Comparison of ENCODE assay signal across 8 mouse cellular contexts in genomic region chr15:100038470-100038971, GRCm38 (mm10). TPM values are rescaled to one million over a fixed set of nuclear protein-coding genes. Genes with fewer than 3 reads are reported as not detected.
DNase-seq lines count a peak whose midpoint lies in the region; ATAC-seq lines count a peak whose summit lies in the region.

Gene Dip2b, plus strand, starts transcription at chr15:100038664.

- H3K9ac ChIP-seq in hindbrain, embryonic 15.5 days, result peak within 1 kb of the TSS; percentile 99

- peak within 1 kb of the TSS; percentile 55 for H3K4me2 ChIP-seq in hindbrain, embryonic 15.5 days

- H3K4me1 ChIP-seq in hindbrain, embryonic 15.5 days (replicated peaks), result peaks cover 35% of the 10 kb centered on the region

- no peaks in the 10 kb centered on the region for H3K36me3 ChIP-seq in hindbrain, embryonic 15.5 days

- ATAC-seq in hindbrain, embryonic 15.5 days (ENCODE audit: low FRiP score, low read depth), result peak; percentile 91

- H3K9me3 ChIP-seq in hindbrain, embryonic 15.5 days, result no peaks in the 10 kb centered on the region

- H3K27ac ChIP-seq in hindbrain, embryonic 15.5 days (replicated peaks), result peak within 1 kb of the TSS; percentile 100

- H3K27me3 ChIP-seq in hindbrain, embryonic 15.5 days, result no peaks in the 10 kb centered on the region

- WGBS in hindbrain, embryonic 15.5 days, result under 1% methylated on average over 46 of the region's 68 CpGs

- peak; percentile 82 for DNase-seq in WW6 (ENCODE audit: low read depth, low spot score)
- DNase-seq in cerebellum, postnatal 36 days, result peak; percentile 98 to 99
- DNase-seq in frontal cortex, postnatal 36 days (ENCODE audit: low spot score in 2 of 2), result peak; percentile 95 to 97
- peak; percentile 89 for DNase-seq in left cerebral cortex, adult 11 months (ENCODE audit: low spot score)
- peak; percentile 96 for DNase-seq in lung, postnatal 36 days
- DNase-seq in retina, embryonic 14.5 days (ENCODE audit: low spot score), result peak; percentile 99
- DNase-seq in thymus, postnatal 4 days, result peak; percentile 100

- H3K4me3 ChIP-seq in hindbrain, embryonic 15.5 days, result peak within 1 kb of the TSS; percentile 90

RNA-seq across cellular contexts. Expression of gene Dip2b, which starts in this region (rescaled TPM):
- polyA plus RNA-seq in hindbrain, embryonic 15.5 days (2015; fragmentation: Nextera tagmentation; extraction: Ambion mirVana), result 16.7 and 17.5 TPM in 2 replicates

Comparison
In these comparisons a context has a peak if more than half of its experiments do, and no peak if none do; other contexts are left out.
1. Peak in every context shown above with its lines: DNase-seq, ATAC-seq, H3K4me3 ChIP-seq and H3K27ac ChIP-seq.